Mouse (Mus musculus) gastrocnemius, adult 2 months (tissue): ENCODE data around the gene Cpox. TPM values are rescaled to one million over a fixed set of nuclear protein-coding genes. Genes with fewer than 3 reads are reported as not detected.

Experiments used
- DNase-seq: peaks from one replicate; pipeline ENCODE4 v3.0.0; 2022
- H3K27ac ChIP-seq: fragments of 200-600 bp; 2 replicates; pipeline ENCODE4 v1.8.1; 2022; ENCODE audit warnings: mild to moderate bottlenecking
- H3K4me3 ChIP-seq: fragments of 200-600 bp; 2 replicates; pipeline ENCODE4 v1.8.1; 2022; ENCODE audit warnings: mild to moderate bottlenecking, moderate library complexity
- CTCF ChIP-seq: fragments of 200-600 bp; IDR thresholded peaks from 2 replicates; pipeline ENCODE4 v1.8.1; 2022; ENCODE audit warnings: antibody characterized with exemption, mild to moderate bottlenecking, moderate library complexity
- intact Hi-C: fragments of 180-260 bp; cut with DNase I; formaldehyde crosslinking; loops from one replicate; pipeline ENCODE4 v1.15.1; 2025
- long read RNA-seq, 2 experiments: library from polyadenylated mRNA; stranded (forward); transcript quantifications; one replicate each; pipeline ENCODE4 v2.0.0; 2021
- total RNA-seq, 2 experiments: library from RNA; stranded (reverse); gene quantifications; 2 replicates each; pipeline ENCODE4 v1.2.3; 2021

Cpox gene
- 10 to 100 TPM; 20.2 to 25.4 TPM for total RNA-seq
- long read RNA-seq, experiment 1, transcript Cpox-201 (7 exons, 3,097 nt), result major isoform, 32 of 34 reads
- long read RNA-seq, experiment 1, partial matches to known transcripts, result 0 of 34 reads
- long read RNA-seq, experiment 1, other reads (novel, unspliced or antisense), result 2 of 34 reads
- long read RNA-seq, experiment 2, transcript Cpox-201 (7 exons, 3,097 nt), result major isoform, 25 of 27 reads
- long read RNA-seq, experiment 2, partial matches to known transcripts, result 0 of 27 reads
- long read RNA-seq, experiment 2, other reads (novel, unspliced or antisense), result 2 of 27 reads

DNA sequence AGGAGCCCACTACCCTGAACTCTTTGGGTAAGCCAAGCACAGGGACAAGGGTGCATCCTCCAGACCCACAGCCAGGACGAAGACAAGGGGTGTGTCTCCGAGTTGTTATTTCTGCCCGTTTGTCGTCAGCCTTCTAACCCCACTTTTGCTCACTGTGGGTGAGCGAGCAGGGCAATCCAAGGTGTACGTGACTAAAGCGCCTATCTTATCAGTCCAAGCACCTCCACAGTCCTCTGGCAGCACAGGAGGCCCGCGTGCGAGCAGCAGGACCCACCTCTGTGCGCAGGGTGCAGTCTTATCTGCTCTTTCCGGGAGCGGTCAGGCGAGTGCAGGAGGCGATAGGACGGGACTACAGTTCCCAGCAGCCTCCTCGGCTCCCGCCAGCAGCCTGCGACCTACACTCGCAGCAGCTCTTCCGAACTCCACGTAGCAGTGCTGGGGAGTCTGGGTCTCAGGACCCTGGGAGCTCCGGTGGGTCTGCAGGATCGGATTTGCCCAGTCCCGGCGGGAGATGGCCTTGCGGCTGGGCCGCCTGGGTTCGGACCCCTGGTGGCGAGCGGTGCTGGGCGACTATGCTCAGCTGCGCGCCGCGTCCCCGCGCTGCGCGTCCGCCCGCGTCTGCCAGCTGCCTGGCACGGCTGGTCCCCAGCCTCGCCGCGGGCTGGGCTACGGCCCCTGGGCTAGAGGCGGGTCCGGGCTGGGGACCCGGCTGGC lies at the start of gene Cpox:
TSS of gene Cpox (plus strand) at position 376 of the 714 bp plus-strand sequence.
- intact Hi-C loops, result loop anchor here (2.0 kb wide), 1 partner anchor 59 kb away; no protein-coding TSS in a partner anchor
- Histone ChIP-seq H3K27ac (peak within 1 kb of the TSS; percentile 96), H3K4me3 (peak within 1 kb of the TSS; percentile 92)
- peak; percentile 48 for TF ChIP-seq CTCF
- peak; percentile 87 for DNase-seq

GRCm38 (mm10) chr16:58622377-58622776 lies 47.7 kb upstream of the Cpox start:
- TF ChIP-seq CTCF, result no peak

DNA sequence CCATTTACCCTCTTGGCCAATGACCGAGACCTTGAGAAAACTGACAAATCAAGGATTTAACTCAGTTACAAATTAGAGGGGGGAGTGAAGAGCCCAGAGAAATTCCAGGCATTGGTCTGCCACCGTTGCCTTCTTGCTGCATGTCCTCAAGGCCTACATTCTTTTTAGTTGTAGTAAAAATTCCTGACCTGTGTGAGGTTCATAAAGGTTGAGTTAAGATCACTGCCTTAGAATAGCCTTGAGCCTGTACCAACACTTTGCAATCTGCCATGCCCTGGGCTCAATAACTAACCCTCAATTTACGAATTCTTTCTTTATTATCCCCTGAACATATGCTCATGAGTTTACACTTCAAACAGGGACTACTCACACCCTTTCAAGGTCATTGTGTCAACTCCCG lies 47.0 kb upstream of the Cpox start:
- Histone ChIP-seq H3K27ac (no peak overlapping the region), H3K4me3 (no peak overlapping the region)
- no peak for DNase-seq
- intact Hi-C loops, result loop anchor here (5.0 to 10.0 kb wide), 2 partner anchors 111 to 328 kb away; no protein-coding TSS in a partner anchor
- TF ChIP-seq CTCF, result no peak

More at GRCm38 (mm10) chr16:58622377-58622776, 47.7 kb upstream of the Cpox start:
- Histone ChIP-seq H3K4me3 (no peak overlapping the region), H3K27ac (no peak overlapping the region)
- DNase-seq, result no peak
- intact Hi-C loops, result loop anchor here (5.0 to 10.0 kb wide), 2 partner anchors 110 to 328 kb away; no protein-coding TSS in a partner anchor

GRCm38 (mm10) chr16:58623944-58624343 lies 46.1 kb upstream of the Cpox start:
- intact Hi-C loops, result loop anchor here (1.0 to 10.0 kb wide), 4 partner anchors 112 to 329 kb away; no protein-coding TSS in a partner anchor
- no peak overlapping the region for H3K4me3 ChIP-seq
- peak; percentile 83 for TF ChIP-seq CTCF
- H3K27ac ChIP-seq, result no peak overlapping the region
- DNase-seq, result peak; percentile 24

- DNase-seq, result no peak
- H3K4me3 ChIP-seq, result no peak overlapping the region
- intact Hi-C loops, result loop anchor here (5.0 to 10.0 kb wide), 2 partner anchors 125 to 333 kb away; no protein-coding TSS in a partner anchor
- no peak overlapping the region for H3K27ac ChIP-seq
- TF ChIP-seq CTCF, result peak; percentile 52
Observed at GRCm38 (mm10) chr16:58627597-58628335, 42.3 kb upstream of the Cpox start.

DNA sequence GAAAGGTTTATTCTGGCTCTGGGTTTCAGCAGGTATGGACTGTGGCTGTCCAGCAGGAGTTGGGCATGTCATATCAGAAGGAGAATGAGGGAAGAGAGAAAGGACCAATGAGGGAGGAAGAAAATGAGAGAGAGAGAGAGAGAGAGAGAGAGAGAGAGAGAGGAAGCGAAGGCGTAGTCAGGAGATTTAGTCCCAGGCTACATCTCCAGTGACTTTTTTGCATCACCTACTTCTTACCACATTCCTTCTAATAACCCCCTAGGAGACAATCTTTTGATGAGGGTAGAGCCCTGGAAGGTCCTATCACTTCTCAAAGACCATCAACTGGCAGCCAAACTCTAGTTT lies 41.8 kb upstream of the Cpox start:
- intact Hi-C loops, result loop anchor here (5.0 to 10.0 kb wide), 2 partner anchors 124 to 334 kb away; no protein-coding TSS in a partner anchor
- H3K27ac ChIP-seq, result no peak overlapping the region
- TF ChIP-seq CTCF, result no peak

DNA sequence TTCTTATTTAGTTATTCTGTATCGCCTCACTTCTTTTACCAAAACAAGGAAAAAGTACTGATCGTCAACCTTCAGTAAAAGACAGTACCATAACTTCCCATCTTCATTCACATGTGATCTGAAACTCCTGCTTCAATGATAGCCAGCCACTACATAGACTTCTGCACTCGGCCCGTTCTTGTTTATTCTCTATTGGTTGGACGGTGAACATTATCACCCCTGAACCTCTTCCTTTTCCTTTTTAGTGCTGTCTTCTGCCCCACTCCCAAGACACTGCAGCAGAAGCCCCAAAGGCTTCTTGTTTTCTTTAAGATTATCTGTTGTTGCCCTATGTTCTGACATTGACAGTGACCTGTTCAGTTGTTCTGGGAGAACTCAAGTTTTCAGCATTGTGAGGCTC lies 41.1 kb upstream of the Cpox start:
- no peak for TF ChIP-seq CTCF
- DNase-seq, result no peak
- Histone ChIP-seq H3K27ac (no peak overlapping the region), H3K4me3 (no peak overlapping the region)
- intact Hi-C loops, result loop anchor here (5.0 to 10.0 kb wide), 2 partner anchors 123 to 334 kb away; no protein-coding TSS in a partner anchor

More for the DNA sequence above, 41.8 kb upstream of the Cpox start:
- no peak for DNase-seq
- no peak overlapping the region for H3K4me3 ChIP-seq

GRCm38 (mm10) chr16:58629736-58630135 lies 40.4 kb upstream of the Cpox start:
- intact Hi-C loops, result loop anchor here (5.0 to 10.0 kb wide), 2 partner anchors 123 to 335 kb away; no protein-coding TSS in a partner anchor

DNA sequence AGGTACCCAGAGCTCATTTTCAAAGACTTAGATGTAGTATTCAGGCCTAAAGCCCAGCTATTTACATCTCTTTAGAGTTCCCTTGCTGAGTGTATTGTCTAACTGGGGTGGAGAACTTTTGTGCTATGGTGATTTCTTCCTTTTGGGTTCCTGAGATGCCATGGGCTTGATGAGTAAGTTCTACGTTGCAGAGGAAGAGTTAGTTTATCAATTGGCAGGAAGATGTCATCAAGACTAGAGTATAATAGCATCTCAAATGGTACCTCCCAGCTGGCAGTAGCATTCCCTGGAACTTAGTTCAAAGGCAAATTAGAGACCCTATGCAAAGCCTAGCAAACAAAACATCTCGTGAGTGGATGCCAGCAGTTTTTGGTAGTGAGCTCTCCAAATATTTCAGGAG lies 34.2 kb upstream of the Cpox start:
- TF ChIP-seq CTCF, result no peak
- no peak overlapping the region for H3K4me3 ChIP-seq
- intact Hi-C loops, result no loop called here
- no peak for DNase-seq
- H3K27ac ChIP-seq, result no peak overlapping the region

More at GRCm38 (mm10) chr16:58629736-58630135, 40.4 kb upstream of the Cpox start:
- Histone ChIP-seq H3K4me3 (no peak overlapping the region), H3K27ac (no peak overlapping the region)
- DNase-seq, result no peak
- TF ChIP-seq CTCF, result no peak

GRCm38 (mm10) chr16:58637448-58637847 lies 32.6 kb upstream of the Cpox start:
- intact Hi-C loops, result no loop called here
- no peak overlapping the region for H3K27ac ChIP-seq
- TF ChIP-seq CTCF, result no peak
- no peak overlapping the region for H3K4me3 ChIP-seq
- DNase-seq, result no peak

DNA sequence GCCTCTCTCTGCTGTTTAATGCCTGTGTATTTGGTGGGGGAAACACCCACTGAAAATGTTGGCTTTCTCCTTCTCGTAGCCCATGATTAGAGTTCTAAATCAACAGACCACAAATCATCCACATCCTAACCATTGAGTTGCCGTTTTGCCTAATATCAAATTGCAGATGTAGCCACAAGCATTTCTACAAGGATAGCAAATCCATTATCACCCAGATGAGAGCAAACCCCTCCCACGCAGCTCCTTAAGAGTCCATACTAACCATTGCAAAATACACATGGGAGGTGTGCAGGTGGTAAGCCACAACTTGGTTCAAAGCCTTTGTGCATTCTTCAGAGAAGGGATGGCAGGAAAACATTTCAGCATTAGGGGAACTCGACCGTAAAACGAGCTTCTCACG lies 32.1 kb upstream of the Cpox start:
- TF ChIP-seq CTCF, result no peak
- Histone ChIP-seq H3K4me3 (no peak overlapping the region), H3K27ac (no peak overlapping the region)
- intact Hi-C loops, result no loop called here
- no peak for DNase-seq

- Histone ChIP-seq H3K27ac (no peak within 1 kb of the TSS), H3K4me3 (no peak within 1 kb of the TSS)
- intact Hi-C loops, result no loop called here
- no peak for TF ChIP-seq CTCF
- DNase-seq, result no peak
Observed at GRCm38 (mm10) chr16:58638689-58639175, 31.4 kb upstream of the Cpox start, which contains the start of gene E330017A01Rik. Gene E330017A01Rik, minus strand, starts transcription at chr16:58638739.
